Mouse (Mus musculus): ENCODE results near the gene Il6st. TPM values are rescaled to one million over a fixed set of nuclear protein-coding genes. Genes with fewer than 3 reads are reported as not detected.
A peak's percentile ranks its signal among the peaks of the same experiment; 100 is the strongest.

The Il6st gene
- polyA plus RNA-seq, 1 experiment, result 19.5 TPM

DNA sequence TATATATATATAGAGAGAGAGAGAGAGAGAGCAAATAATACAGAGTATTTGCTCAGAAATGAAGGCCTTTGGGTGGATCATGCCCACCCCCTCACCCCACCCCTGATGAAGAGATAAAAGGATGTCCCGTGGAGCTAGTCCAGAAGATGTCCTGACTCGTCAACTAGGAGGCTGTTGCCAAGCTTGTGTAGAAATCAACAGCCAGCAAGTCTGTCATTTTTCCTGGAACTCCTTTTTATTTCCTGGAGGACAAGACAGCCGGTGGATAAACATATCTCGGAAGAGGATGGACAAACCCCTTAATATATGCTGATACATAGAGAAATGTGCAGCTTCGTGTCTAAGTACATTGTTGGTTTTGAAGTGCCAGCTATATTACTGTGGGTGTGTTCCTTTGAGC, 49.0 kb downstream of the Il6st start:
- Histone ChIP-seq H3K4me1 (ENCODE audit: control insufficient read depth, insufficient read depth, insufficient read length) (peaks cover 18% of the 10 kb centered on the region; the same call in 1 of the 2 replicates), H3K27me3 (ENCODE audit: control insufficient read depth, insufficient read depth, low read length) (no peaks in the 10 kb centered on the region), H3K36me3 (ENCODE audit: control insufficient read depth, insufficient read depth, low read length) (no peaks in the 10 kb centered on the region), H3K4me3 (ENCODE audit: extremely low read depth, insufficient read depth, insufficient read length) (no peak overlapping the region), H3K27ac (ENCODE audit: insufficient read depth, low read length) (no peak overlapping the region)
- 82% methylated on average over 5 of the region's 5 CpGs for WGBS
- DNase-seq (ENCODE audit: low read depth in 1 of 2, low spot score in 2 of 2), result no peak
- TF ChIP-seq POLR2A (IDR thresholded peaks at IDR 0.05; ENCODE audit: low read depth, low read length) (no peak), CTCF (IDR thresholded peaks at IDR 0.05; ENCODE audit: extremely low read depth, insufficient read depth, insufficient read length, insufficient replicate concordance) (no peak)

DNA sequence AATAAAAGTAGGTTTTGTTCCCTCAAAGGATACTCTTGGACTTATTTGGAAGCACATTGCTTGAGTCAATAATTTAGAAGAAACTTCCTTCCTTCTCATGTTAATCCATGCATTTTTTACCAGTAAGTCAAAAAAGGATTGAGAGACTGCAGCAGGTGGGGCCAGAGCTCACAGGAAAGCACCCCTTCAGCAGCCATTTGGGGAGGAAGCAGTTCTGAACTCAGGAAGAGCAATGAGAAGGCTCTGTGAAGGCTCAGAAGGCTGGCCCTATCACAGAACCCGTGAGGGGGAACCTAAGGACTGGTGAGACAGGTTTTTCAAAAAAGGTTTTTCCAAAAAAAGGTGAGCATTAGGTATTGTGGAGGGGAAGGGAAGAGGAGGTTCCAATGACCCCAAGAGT, 50.7 kb downstream of the Il6st start:
- TF ChIP-seq POLR2A (IDR thresholded peaks at IDR 0.05; ENCODE audit: low read depth, low read length), result no peak
- TF ChIP-seq CTCF (IDR thresholded peaks at IDR 0.05; ENCODE audit: extremely low read depth, insufficient read depth, insufficient read length, insufficient replicate concordance), result no peak
- Histone ChIP-seq H3K27me3 (ENCODE audit: control insufficient read depth, insufficient read depth, low read length) (no peaks in the 10 kb centered on the region), H3K27ac (ENCODE audit: insufficient read depth, low read length) (no peak overlapping the region), H3K36me3 (ENCODE audit: control insufficient read depth, insufficient read depth, low read length) (no peaks in the 10 kb centered on the region), H3K4me3 (ENCODE audit: extremely low read depth, insufficient read depth, insufficient read length) (no peak overlapping the region), H3K4me1 (ENCODE audit: control insufficient read depth, insufficient read depth, insufficient read length) (peaks cover 16% of the 10 kb centered on the region; the same call in 1 of the 2 replicates)
- 7% methylated on average over 1 of the region's 1 CpGs for WGBS
- no peak for DNase-seq (ENCODE audit: low read depth in 1 of 2, low spot score in 2 of 2)

DNA sequence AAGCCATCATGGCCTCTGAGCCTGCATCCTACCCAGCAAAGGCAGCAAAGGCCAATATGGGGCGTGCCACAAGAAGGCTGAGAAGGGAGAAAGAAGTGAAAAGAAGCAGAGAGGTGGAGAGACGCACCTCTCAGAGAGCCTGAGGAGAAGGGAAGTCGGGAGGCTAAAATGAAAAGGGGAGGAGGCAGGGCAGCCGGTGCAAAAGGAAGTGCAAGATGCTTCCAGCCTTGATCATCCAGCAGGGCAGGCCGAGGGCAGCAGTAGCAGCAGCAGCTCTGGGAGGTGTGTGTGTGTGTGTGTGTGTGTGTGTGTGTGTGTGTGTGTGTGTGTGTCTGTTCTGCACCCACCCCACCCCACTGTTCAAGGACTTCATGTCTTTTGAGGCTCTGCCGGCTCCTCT, 58.4 kb downstream of the Il6st start:
- no peak overlapping the region for H3K4me3 ChIP-seq (ENCODE audit: extremely low read depth, insufficient read depth, insufficient read length)
- no peaks in the 10 kb centered on the region for H3K4me1 ChIP-seq (ENCODE audit: control insufficient read depth, insufficient read depth, insufficient read length)
- no peaks in the 10 kb centered on the region for H3K36me3 ChIP-seq (ENCODE audit: control insufficient read depth, insufficient read depth, low read length)
- WGBS, result 33% methylated on average over 6 of the region's 6 CpGs
- H3K27me3 ChIP-seq (ENCODE audit: control insufficient read depth, insufficient read depth, low read length), result no peaks in the 10 kb centered on the region
- no peak overlapping the region for H3K27ac ChIP-seq (ENCODE audit: insufficient read depth, low read length)
- TF ChIP-seq POLR2A (IDR thresholded peaks at IDR 0.05; ENCODE audit: low read depth, low read length), result no peak
- TF ChIP-seq CTCF (IDR thresholded peaks at IDR 0.05; ENCODE audit: extremely low read depth, insufficient read depth, insufficient read length, insufficient replicate concordance), result no peak
- DNase-seq (ENCODE audit: low read depth in 1 of 2, low spot score in 2 of 2), result no peak

DNA sequence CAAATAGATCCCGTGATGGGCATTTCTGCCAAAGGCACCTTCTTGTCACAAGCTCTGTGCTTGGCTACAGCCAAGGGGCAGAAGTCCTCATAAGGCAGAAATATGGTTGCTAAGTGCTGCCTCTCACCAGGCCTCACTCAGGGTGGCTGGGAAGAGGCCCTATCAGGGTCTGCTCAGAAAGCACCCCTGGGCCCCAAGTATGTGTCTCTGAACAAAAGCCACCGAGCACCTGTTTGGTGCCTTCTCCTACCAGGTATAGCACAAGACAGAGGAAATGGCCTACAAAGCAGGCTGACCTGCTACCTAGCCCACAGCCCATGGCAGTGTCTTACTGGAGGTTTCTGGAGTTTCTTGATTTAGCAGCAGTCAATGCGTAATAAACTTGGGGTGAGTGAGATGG, 59.0 kb downstream of the Il6st start:
- Histone ChIP-seq H3K27me3 (ENCODE audit: control insufficient read depth, insufficient read depth, low read length) (no peaks in the 10 kb centered on the region), H3K4me3 (ENCODE audit: extremely low read depth, insufficient read depth, insufficient read length) (no peak overlapping the region), H3K4me1 (ENCODE audit: control insufficient read depth, insufficient read depth, insufficient read length) (no peaks in the 10 kb centered on the region), H3K36me3 (ENCODE audit: control insufficient read depth, insufficient read depth, low read length) (no peaks in the 10 kb centered on the region), H3K27ac (ENCODE audit: insufficient read depth, low read length) (no peak overlapping the region)
- no peak for DNase-seq (ENCODE audit: low read depth in 1 of 2, low spot score in 2 of 2)
- TF ChIP-seq CTCF (IDR thresholded peaks at IDR 0.05; ENCODE audit: extremely low read depth, insufficient read depth, insufficient read length, insufficient replicate concordance) (no peak), POLR2A (IDR thresholded peaks at IDR 0.05; ENCODE audit: low read depth, low read length) (no peak)
- 89% methylated on average over 3 of the region's 3 CpGs for WGBS

DNA sequence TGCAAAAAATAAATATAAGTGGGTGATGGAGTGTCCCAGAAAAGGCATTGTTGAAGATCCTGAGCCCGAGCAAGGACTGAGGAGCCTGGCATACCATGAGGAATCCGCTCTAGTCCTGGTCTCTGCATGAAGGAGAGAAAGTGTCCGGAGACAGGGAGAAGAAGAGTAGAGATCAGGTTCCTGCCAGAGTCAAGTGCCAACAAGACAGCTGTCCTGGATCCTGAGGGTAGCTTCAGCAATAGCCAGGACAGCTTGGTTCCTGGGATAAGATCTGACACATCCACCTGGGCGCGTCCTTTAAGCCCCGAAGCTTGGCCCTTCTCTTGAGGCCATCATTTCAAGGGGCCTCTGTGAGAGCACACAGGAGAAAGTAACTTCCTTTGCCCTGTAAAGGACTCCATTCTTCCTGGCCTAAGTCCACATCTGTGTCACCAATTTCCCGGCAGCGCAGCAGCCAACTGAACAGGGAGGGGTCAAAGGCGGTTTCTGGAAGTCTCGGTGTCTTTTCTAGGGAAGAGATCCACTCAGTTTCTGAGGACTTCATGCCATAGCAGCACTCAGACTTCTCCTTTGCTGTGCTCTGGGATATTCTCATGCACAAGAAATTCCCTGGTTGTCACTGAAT, 59.6 kb downstream of the Il6st start:
- no peak for TF ChIP-seq CTCF (IDR thresholded peaks at IDR 0.05; ENCODE audit: extremely low read depth, insufficient read depth, insufficient read length, insufficient replicate concordance)
- TF ChIP-seq POLR2A (IDR thresholded peaks at IDR 0.05; ENCODE audit: low read depth, low read length), result no peak
- DNase-seq (ENCODE audit: low read depth in 1 of 2, low spot score in 2 of 2), result no peak
- no peaks in the 10 kb centered on the region for H3K27me3 ChIP-seq (ENCODE audit: control insufficient read depth, insufficient read depth, low read length)
- H3K4me1 ChIP-seq (ENCODE audit: control insufficient read depth, insufficient read depth, insufficient read length), result no peaks in the 10 kb centered on the region
- WGBS, result 91% methylated on average over 10 of the region's 10 CpGs
- no peak overlapping the region for H3K4me3 ChIP-seq (ENCODE audit: extremely low read depth, insufficient read depth, insufficient read length)
- H3K27ac ChIP-seq (ENCODE audit: insufficient read depth, low read length), result no peak overlapping the region
- H3K36me3 ChIP-seq (ENCODE audit: control insufficient read depth, insufficient read depth, low read length), result no peaks in the 10 kb centered on the region

DNA sequence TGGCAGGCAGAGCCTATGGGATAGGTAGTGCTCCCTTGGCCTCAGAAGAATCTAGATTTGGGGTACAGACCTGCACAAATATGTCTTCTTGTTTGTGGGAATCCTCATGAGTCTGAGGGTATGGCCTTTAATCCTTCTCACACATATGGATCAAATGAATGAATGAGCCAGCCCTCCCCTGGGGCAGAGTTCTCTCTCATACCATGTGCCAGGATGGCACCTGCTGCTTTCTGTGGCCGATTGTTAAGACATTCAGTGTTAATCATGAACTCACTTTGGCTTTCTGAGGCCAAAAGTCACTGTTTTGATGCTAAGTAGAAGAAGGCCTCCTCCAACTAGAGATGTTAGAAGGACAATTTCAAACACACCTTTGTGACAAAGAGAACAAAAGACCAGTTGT, 63.3 kb downstream of the Il6st start:
- no peaks in the 10 kb centered on the region for H3K36me3 ChIP-seq (ENCODE audit: control insufficient read depth, insufficient read depth, low read length)
- no peak for DNase-seq (ENCODE audit: low read depth in 1 of 2, low spot score in 2 of 2)
- H3K27ac ChIP-seq (ENCODE audit: insufficient read depth, low read length), result no peak overlapping the region
- no peaks in the 10 kb centered on the region for H3K4me1 ChIP-seq (ENCODE audit: control insufficient read depth, insufficient read depth, insufficient read length)
- H3K27me3 ChIP-seq (ENCODE audit: control insufficient read depth, insufficient read depth, low read length), result no peaks in the 10 kb centered on the region
- no peak overlapping the region for H3K4me3 ChIP-seq (ENCODE audit: extremely low read depth, insufficient read depth, insufficient read length)
- WGBS, result 59% methylated on average over 1 of the region's 1 CpGs
- TF ChIP-seq CTCF (IDR thresholded peaks at IDR 0.05; ENCODE audit: extremely low read depth, insufficient read depth, insufficient read length, insufficient replicate concordance) (no peak), POLR2A (IDR thresholded peaks at IDR 0.05; ENCODE audit: low read depth, low read length) (no peak)

DNA sequence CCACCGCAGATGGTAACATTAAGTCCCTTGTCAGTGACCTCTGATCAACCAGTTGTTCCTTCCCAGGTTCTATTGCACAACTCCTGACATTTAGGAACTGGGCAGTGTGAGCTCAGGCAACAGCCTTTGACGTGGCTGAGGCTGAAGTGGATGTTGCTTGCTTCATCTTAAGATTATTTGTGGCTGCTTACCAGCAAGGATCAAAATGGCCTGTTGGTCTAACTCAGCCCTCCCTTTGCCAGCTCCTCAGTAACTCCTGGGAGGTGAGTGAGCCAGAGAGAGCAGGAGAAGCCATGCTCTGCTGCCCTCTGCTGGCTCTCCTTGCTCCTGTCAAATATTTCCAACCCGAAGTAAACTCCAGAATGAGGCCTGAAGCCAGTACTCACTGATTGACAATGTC, 66.0 kb downstream of the Il6st start:
- DNase-seq (ENCODE audit: low read depth in 1 of 2, low spot score in 2 of 2), result peak; percentile 32 to 60
- Histone ChIP-seq H3K27me3 (ENCODE audit: control insufficient read depth, insufficient read depth, low read length) (no peaks in the 10 kb centered on the region), H3K4me1 (ENCODE audit: control insufficient read depth, insufficient read depth, insufficient read length) (no peaks in the 10 kb centered on the region), H3K27ac (ENCODE audit: insufficient read depth, low read length) (no peak overlapping the region; the same call in 1 of the 2 replicates), H3K36me3 (ENCODE audit: control insufficient read depth, insufficient read depth, low read length) (no peaks in the 10 kb centered on the region), H3K4me3 (ENCODE audit: extremely low read depth, insufficient read depth, insufficient read length) (no peak overlapping the region)
- peak; percentile 84; the same call in 1 of the 2 replicates for TF ChIP-seq CTCF (IDR thresholded peaks at IDR 0.05; ENCODE audit: extremely low read depth, insufficient read depth, insufficient read length, insufficient replicate concordance)
- no peak for TF ChIP-seq POLR2A (IDR thresholded peaks at IDR 0.05; ENCODE audit: low read depth, low read length)
- WGBS, result 36% methylated on average over 3 of the region's 3 CpGs
